Mouse (Mus musculus) myocyte (in vitro differentiated cells): ENCODE data around the gene Gm11146. TPM values are rescaled to one million over a fixed set of nuclear protein-coding genes. Genes with fewer than 3 reads are reported as not detected.
A peak's percentile ranks its signal among the peaks of the same experiment; 100 is the strongest.

Experiments
- H3K27me3 ChIP-seq: one replicate; pipeline ENCODE4 v1.6.1; 2011; ENCODE audit not compliant: control insufficient read depth, insufficient read depth, insufficient read length
- H3K36me3 ChIP-seq: one replicate; pipeline ENCODE4 v1.6.1; 2011; ENCODE audit not compliant: control insufficient read depth, insufficient read depth
- H3K4me2 ChIP-seq: one replicate; pipeline ENCODE4 v1.6.1; 2011; ENCODE audit warnings: low read depth, control low read depth
- H3K4me3 ChIP-seq: one replicate; pipeline ENCODE4 v1.5.1; 2011; ENCODE audit warnings: mild to moderate bottlenecking, control low read depth, moderate library complexity
- H3K79me2 ChIP-seq: one replicate; pipeline ENCODE4 v1.6.1; 2011; ENCODE audit not compliant: control insufficient read depth, insufficient read depth
- H3ac ChIP-seq: one replicate; pipeline ENCODE4 v1.6.1; 2011; ENCODE audit not compliant: control insufficient read depth, insufficient read length
- CEBPB ChIP-seq: IDR thresholded peaks from 2 replicates; pipeline ENCODE4 v1.6.1; 2011; ENCODE audit warnings: mild to moderate bottlenecking, moderate library complexity; ENCODE audit not compliant: poor library complexity, insufficient read depth, severe bottlenecking
- E2F4 ChIP-seq: IDR thresholded peaks from one replicate; pipeline ENCODE4 v1.6.1; 2011; ENCODE audit warnings: mild to moderate bottlenecking, control low read depth, moderate library complexity; ENCODE audit not compliant: insufficient read depth
- MAX ChIP-seq: IDR thresholded peaks from one replicate; pipeline ENCODE4 v1.6.1; 2011; ENCODE audit warnings: low read depth, mild to moderate bottlenecking, control low read depth
- MYOD1 ChIP-seq, 3 experiments: IDR thresholded peaks; one replicate each; pipeline ENCODE4 v1.6.1; 2011; ENCODE audit warnings: control low read depth in 2 of 3, low read depth in 2 of 3, mild to moderate bottlenecking in 2 of 3, moderate library complexity in 1 of 3; ENCODE audit not compliant: insufficient read length in 2 of 3, control insufficient read depth in 1 of 3
- MYOG ChIP-seq, 3 experiments: IDR thresholded peaks; one replicate each; pipeline ENCODE4 v1.6.1; 2011; ENCODE audit warnings: control low read depth in 2 of 3, low read depth in 2 of 3, mild to moderate bottlenecking in 2 of 3; ENCODE audit not compliant: insufficient read length in 2 of 3, control insufficient read depth in 1 of 3, insufficient read depth in 1 of 3
- POLR2A ChIP-seq: IDR thresholded peaks from one replicate; pipeline ENCODE4 v1.6.1; 2011; ENCODE audit warnings: low read depth, mild to moderate bottlenecking, control low read depth, moderate library complexity; ENCODE audit not compliant: insufficient read length
- POLR2AphosphoS2 ChIP-seq: IDR thresholded peaks from one replicate; pipeline ENCODE4 v1.6.1; 2011; ENCODE audit warnings: low read depth, control low read depth; ENCODE audit not compliant: insufficient read length
- REST ChIP-seq: IDR thresholded peaks from one replicate; pipeline ENCODE4 v1.6.1; 2011; ENCODE audit warnings: mild to moderate bottlenecking, control low read depth, moderate library complexity; ENCODE audit not compliant: insufficient read depth, insufficient read length
- SRF ChIP-seq: IDR thresholded peaks from one replicate; pipeline ENCODE4 v1.6.1; 2011; ENCODE audit warnings: low read depth; ENCODE audit not compliant: control insufficient read depth, insufficient read length
- TCF12 ChIP-seq: IDR thresholded peaks from one replicate; pipeline ENCODE4 v1.6.1; 2011; ENCODE audit warnings: mild to moderate bottlenecking, control low read depth; ENCODE audit not compliant: poor library complexity, insufficient read depth, severe bottlenecking
- TCF3 ChIP-seq: IDR thresholded peaks from one replicate; pipeline ENCODE4 v1.6.1; 2011; ENCODE audit warnings: low read depth, control low read depth; ENCODE audit not compliant: insufficient read length
- USF1 ChIP-seq: IDR thresholded peaks from one replicate; pipeline ENCODE4 v1.6.1; 2011; ENCODE audit warnings: low read depth, mild to moderate bottlenecking, control low read depth, moderate library complexity
- polyA plus RNA-seq: library from polyadenylated mRNA; unstranded; fragments of >200 nt; fragmentation: generic; extraction: Trizol; gene quantifications from one replicate; pipeline ENCODE4 v1.2.1, GENCODE M21; 2012; ENCODE audit warnings: missing spikeins

Gene Gm11146
- not detected for polyA plus RNA-seq

DNA sequence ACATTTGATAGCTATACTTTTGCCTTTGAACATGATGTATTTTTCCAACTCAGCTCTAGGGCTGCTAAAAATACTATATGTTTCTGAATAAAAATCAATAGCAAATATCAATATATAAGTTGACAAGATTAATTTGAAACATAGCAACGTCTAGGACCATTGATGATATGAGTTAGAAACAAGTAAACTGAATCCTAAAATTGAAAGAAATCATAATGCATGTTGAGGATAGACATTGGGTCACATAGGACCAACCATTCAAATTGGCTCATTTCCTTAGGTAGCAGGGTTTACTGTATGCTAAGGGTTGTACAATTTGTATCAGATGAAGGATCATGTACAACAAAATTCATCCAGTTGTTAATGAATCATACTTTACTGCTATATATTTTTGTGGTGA lies at the start of gene Gm11146:
Gene Gm11146 (minus strand): TSS at position 101 of the 400 bp plus-strand sequence.
- Histone ChIP-seq H3K4me3 (no peak within 1 kb of the TSS), H3K4me2 (peak within 1 kb of the TSS; percentile 28), H3K27me3 (no peaks in the 10 kb centered on the region), H3K36me3 (no peaks in the 10 kb centered on the region), H3ac (no peak within 1 kb of the TSS), H3K79me2 (peaks cover 5% of the 10 kb centered on the region)
- TF ChIP-seq E2F4 (no peak), USF1 (no peak), TCF12 (no peak), POLR2A (no peak), SRF (no peak), REST (no peak), CEBPB (no peak), MAX (no peak)

GRCm38 (mm10) chr16:77650596-77650995 lies 48.7 kb upstream of the Gm11146 start:
- no peaks in the 10 kb centered on the region for H3K27me3 ChIP-seq
- no peak overlapping the region for H3K4me3 ChIP-seq
- H3K79me2 ChIP-seq: no peaks in the 10 kb centered on the region
- no peak overlapping the region for H3K4me2 ChIP-seq
- H3K36me3 ChIP-seq: no peaks in the 10 kb centered on the region
- no peak overlapping the region for H3ac ChIP-seq
- TF ChIP-seq SRF: no peak
- TF ChIP-seq E2F4: no peak
- no peak for TF ChIP-seq MYOG (IDR thresholded peaks at IDR 0.05; ENCODE audit: control insufficient read depth in 1 of 3, insufficient read depth in 1 of 3, insufficient read length in 2 of 3, low read depth in 2 of 3)
- TF ChIP-seq CEBPB: no peak
- TF ChIP-seq TCF12: no peak
- TF ChIP-seq MAX: no peak
- no peak for TF ChIP-seq REST
- no peak for TF ChIP-seq USF1
- no peak for TF ChIP-seq TCF3
- TF ChIP-seq MYOD1 (IDR thresholded peaks at IDR 0.05; ENCODE audit: control insufficient read depth in 1 of 3, insufficient read length in 2 of 3, low read depth in 2 of 3): no peak
- no peak for TF ChIP-seq POLR2A
- no peak for TF ChIP-seq POLR2AphosphoS2

DNA sequence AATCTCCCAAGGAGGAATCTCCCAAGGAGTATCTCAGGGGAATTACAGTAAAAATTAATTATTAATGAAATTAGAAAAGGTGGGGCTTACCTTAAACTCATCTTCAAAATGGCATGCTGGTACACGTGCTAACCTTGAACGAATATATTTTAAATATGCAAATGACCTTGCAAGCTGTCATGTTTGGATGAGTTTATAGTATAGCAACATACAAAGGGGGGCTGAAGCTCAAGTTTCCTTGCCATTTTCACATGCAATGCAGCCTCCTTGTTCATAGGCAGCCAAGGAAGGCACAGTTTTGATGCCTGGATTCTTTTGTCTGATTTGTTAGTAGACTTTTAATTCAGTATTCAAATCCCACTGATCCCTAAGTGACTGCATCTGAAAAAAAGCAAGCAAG lies 47.1 kb upstream of the Gm11146 start:
- no peak overlapping the region for H3K4me3 ChIP-seq
- no peaks in the 10 kb centered on the region for H3K79me2 ChIP-seq
- H3K36me3 ChIP-seq: no peaks in the 10 kb centered on the region
- no peak overlapping the region for H3ac ChIP-seq
- H3K27me3 ChIP-seq: no peaks in the 10 kb centered on the region
- no peak overlapping the region for H3K4me2 ChIP-seq
- TF ChIP-seq CEBPB (no peak), SRF (no peak), E2F4 (no peak), TCF12 (no peak), USF1 (no peak), MAX (no peak), MYOG (IDR thresholded peaks at IDR 0.05; ENCODE audit: control insufficient read depth in 1 of 3, insufficient read depth in 1 of 3, insufficient read length in 2 of 3, low read depth in 2 of 3) (no peak), POLR2AphosphoS2 (no peak), REST (no peak), TCF3 (no peak), MYOD1 (IDR thresholded peaks at IDR 0.05; ENCODE audit: control insufficient read depth in 1 of 3, insufficient read length in 2 of 3, low read depth in 2 of 3) (no peak), POLR2A (no peak)

DNA sequence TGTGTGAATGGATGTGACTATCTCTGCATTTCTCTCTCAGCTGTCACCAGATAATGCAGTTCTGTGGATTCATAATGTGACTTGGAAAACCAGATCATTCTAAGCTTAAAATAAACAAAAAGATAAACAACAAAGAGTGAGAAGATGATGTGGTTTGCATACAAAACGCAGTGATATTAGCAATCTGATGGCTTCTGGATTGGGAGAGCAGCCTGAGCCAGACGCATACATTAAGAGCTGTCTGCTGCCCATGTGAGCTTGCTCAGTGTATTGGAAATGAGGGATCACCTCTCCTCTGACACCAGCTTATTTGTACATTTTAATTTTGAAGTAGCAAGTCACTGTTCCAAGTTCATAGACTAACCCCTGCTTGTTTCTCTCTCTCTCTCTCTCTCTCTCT lies 46.3 kb upstream of the Gm11146 start:
- Histone ChIP-seq H3K36me3 (no peaks in the 10 kb centered on the region), H3K4me3 (no peak overlapping the region)

DNA sequence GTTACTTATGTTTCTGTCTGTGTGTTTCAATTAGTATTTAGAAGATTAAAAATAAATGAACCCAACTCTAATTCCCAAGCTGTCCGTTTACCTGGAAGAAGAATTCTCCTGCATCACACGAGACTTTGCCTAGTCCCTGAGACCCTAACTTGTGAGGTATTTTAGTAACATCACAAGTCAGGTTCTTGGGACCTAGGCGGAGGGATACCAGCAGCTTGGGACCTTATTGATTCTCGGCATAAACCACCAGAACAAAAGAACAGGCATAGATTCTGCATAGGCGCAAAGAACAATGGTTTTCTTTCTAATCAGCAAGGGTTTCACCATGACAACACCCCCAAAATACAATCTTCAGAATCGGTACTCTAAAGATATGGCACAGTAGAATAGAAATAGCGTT lies 44.3 kb upstream of the Gm11146 start:
- Histone ChIP-seq H3K27me3 (no peaks in the 10 kb centered on the region), H3K36me3 (no peaks in the 10 kb centered on the region), H3K4me2 (no peak overlapping the region), H3ac (no peak overlapping the region), H3K4me3 (no peak overlapping the region), H3K79me2 (no peaks in the 10 kb centered on the region)
- no peak for TF ChIP-seq USF1
- TF ChIP-seq POLR2A: no peak
- no peak for TF ChIP-seq MAX
- TF ChIP-seq MYOD1 (IDR thresholded peaks at IDR 0.05; ENCODE audit: control insufficient read depth in 1 of 3, insufficient read length in 2 of 3, low read depth in 2 of 3): no peak
- TF ChIP-seq REST: no peak

More for the DNA sequence above, 46.3 kb upstream of the Gm11146 start:
- Histone ChIP-seq H3K79me2 (no peaks in the 10 kb centered on the region), H3K27me3 (no peaks in the 10 kb centered on the region), H3ac (no peak overlapping the region), H3K4me2 (no peak overlapping the region)
- no peak for TF ChIP-seq TCF12
- no peak for TF ChIP-seq E2F4
- no peak for TF ChIP-seq MYOG (IDR thresholded peaks at IDR 0.05; ENCODE audit: control insufficient read depth in 1 of 3, insufficient read depth in 1 of 3, insufficient read length in 2 of 3, low read depth in 2 of 3)
- no peak for TF ChIP-seq POLR2AphosphoS2
- TF ChIP-seq USF1: no peak
- TF ChIP-seq MYOD1 (IDR thresholded peaks at IDR 0.05; ENCODE audit: control insufficient read depth in 1 of 3, insufficient read length in 2 of 3, low read depth in 2 of 3): no peak
- no peak for TF ChIP-seq REST
- no peak for TF ChIP-seq MAX
- no peak for TF ChIP-seq SRF
- no peak for TF ChIP-seq POLR2A
- TF ChIP-seq TCF3: no peak
- no peak for TF ChIP-seq CEBPB

- Histone ChIP-seq H3K36me3 (no peaks in the 10 kb centered on the region), H3K4me3 (peak overlapping the region; percentile 40), H3K79me2 (no peaks in the 10 kb centered on the region), H3ac (no peak overlapping the region), H3K4me2 (peak overlapping the region; percentile 88), H3K27me3 (no peaks in the 10 kb centered on the region)
- TF ChIP-seq REST: no peak
- no peak for TF ChIP-seq POLR2A
- TF ChIP-seq POLR2AphosphoS2: no peak
- TF ChIP-seq MAX: no peak
- no peak for TF ChIP-seq TCF12
- TF ChIP-seq TCF3: no peak
- no peak for TF ChIP-seq USF1
- TF ChIP-seq MYOG (IDR thresholded peaks at IDR 0.05; ENCODE audit: control insufficient read depth in 1 of 3, insufficient read depth in 1 of 3, insufficient read length in 2 of 3, low read depth in 2 of 3): no peak
- no peak for TF ChIP-seq SRF
- no peak for TF ChIP-seq E2F4
- no peak for TF ChIP-seq MYOD1 (IDR thresholded peaks at IDR 0.05; ENCODE audit: control insufficient read depth in 1 of 3, insufficient read length in 2 of 3, low read depth in 2 of 3)
Measured at GRCm38 (mm10) chr16:77644976-77645375, 43.1 kb upstream of the Gm11146 start.
